Mouse (Mus musculus): ENCODE results near the gene Mlxipl. TPM values are rescaled to one million over a fixed set of nuclear protein-coding genes. Genes with fewer than 3 reads are reported as not detected.

Mlxipl gene
- polyA plus RNA-seq, 1 experiment = 0.12 TPM

GRCm38 (mm10) chr5:135078482-135078810 is 11.2 kb upstream of the Mlxipl start:
- H3K4me3 ChIP-seq (replicated peaks) = peak overlapping the region; percentile 92
- TF ChIP-seq FLI1 (IDR thresholded peaks at IDR 0.05; ENCODE audit: low read length) = no peak
- TF ChIP-seq GATA1 (IDR thresholded peaks at IDR 0.05; ENCODE audit: borderline replicate concordance, low read length) = no peak
- H3K4me1 ChIP-seq = peaks cover 16% of the 10 kb centered on the region
- peaks cover 70% of the 10 kb centered on the region for H3K27me3 ChIP-seq (replicated peaks)
- no peaks in the 10 kb centered on the region for H3K9me3 ChIP-seq
- H3K36me3 ChIP-seq (replicated peaks; ENCODE audit: low read length) = no peaks in the 10 kb centered on the region

- Histone ChIP-seq H3K9me3 (no peaks in the 10 kb centered on the region), H3K4me1 (peaks cover 16% of the 10 kb centered on the region), H3K27me3 (replicated peaks) (peaks cover 72% of the 10 kb centered on the region), H3K36me3 (replicated peaks; ENCODE audit: low read length) (no peaks in the 10 kb centered on the region), H3K4me3 (replicated peaks) (no peak overlapping the region)
- no peak for TF ChIP-seq FLI1 (IDR thresholded peaks at IDR 0.05; ENCODE audit: low read length)
- TF ChIP-seq GATA1 (IDR thresholded peaks at IDR 0.05; ENCODE audit: borderline replicate concordance, low read length) = no peak
Measured at GRCm38 (mm10) chr5:135079578-135079977, 10.1 kb upstream of the Mlxipl start.

- Histone ChIP-seq H3K36me3 (replicated peaks; ENCODE audit: low read length) (no peaks in the 10 kb centered on the region), H3K4me1 (peaks cover 16% of the 10 kb centered on the region), H3K4me3 (replicated peaks) (no peak overlapping the region), H3K9me3 (no peaks in the 10 kb centered on the region), H3K27me3 (replicated peaks) (peaks cover 72% of the 10 kb centered on the region)
- TF ChIP-seq GATA1 (IDR thresholded peaks at IDR 0.05; ENCODE audit: borderline replicate concordance, low read length) (no peak), FLI1 (IDR thresholded peaks at IDR 0.05; ENCODE audit: low read length) (no peak)
Measured at GRCm38 (mm10) chr5:135080539-135080938, 9.2 kb upstream of the Mlxipl start.

DNA sequence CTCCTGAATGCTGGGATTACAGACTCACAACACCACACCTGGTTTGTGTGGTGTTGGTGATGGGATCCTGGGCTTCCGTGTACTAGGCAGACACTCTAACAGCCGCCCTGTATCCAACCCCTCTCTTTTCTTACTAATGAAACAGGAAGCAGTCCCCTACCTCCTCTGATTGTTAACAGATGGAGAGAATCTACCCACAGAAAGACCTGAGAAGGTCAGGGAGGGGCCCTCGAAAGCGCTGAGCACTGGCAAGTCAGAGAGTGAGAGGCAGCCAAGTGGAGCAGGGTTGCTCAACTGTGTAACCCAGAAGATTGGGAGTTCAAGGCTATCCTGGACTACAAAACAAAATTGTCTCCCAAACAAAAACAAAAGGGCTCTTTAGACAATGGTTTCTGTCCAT is 2.8 kb upstream of the Mlxipl start:
- TF ChIP-seq GATA1 (IDR thresholded peaks at IDR 0.05; ENCODE audit: borderline replicate concordance, low read length) (no peak), FLI1 (IDR thresholded peaks at IDR 0.05; ENCODE audit: low read length) (no peak)
- Histone ChIP-seq H3K4me1 (peaks cover 2% of the 10 kb centered on the region; the same call in 1 of the 2 replicates), H3K27me3 (replicated peaks) (peaks cover 84% of the 10 kb centered on the region), H3K4me3 (replicated peaks) (no peak overlapping the region), H3K9me3 (peaks cover 3% of the 10 kb centered on the region; the same call in 1 of the 2 replicates), H3K36me3 (replicated peaks; ENCODE audit: low read length) (no peaks in the 10 kb centered on the region)

DNA sequence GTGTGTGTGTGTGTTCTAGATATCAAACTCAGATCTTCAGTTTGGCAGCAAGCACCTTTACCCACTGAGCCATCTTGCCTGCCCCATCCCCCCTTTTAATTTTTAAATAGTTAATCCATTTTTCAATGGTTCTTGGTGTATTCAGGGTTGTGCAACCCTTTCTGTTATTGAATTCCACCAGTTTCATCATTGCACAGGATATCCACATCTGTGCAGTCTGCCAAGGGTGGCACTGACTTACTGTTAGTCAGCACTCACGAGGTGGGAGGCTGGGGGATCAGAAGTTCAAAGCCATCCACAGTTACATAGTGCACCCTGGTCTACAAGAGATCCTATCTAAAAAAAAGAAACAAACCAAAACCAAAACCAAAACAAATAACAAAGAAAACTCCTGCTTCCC is 11.3 kb downstream of the Mlxipl start:
- H3K4me1 ChIP-seq = 0 out of 2 replicates have a peak, but pooled peaks cover 7% of the 10 kb centered on the region
- no peaks in the 10 kb centered on the region for H3K36me3 ChIP-seq (replicated peaks; ENCODE audit: low read length)
- no peak for TF ChIP-seq FLI1 (IDR thresholded peaks at IDR 0.05; ENCODE audit: low read length)
- no peak for TF ChIP-seq GATA1 (IDR thresholded peaks at IDR 0.05; ENCODE audit: borderline replicate concordance, low read length)
- H3K9me3 ChIP-seq = peaks cover 15% of the 10 kb centered on the region
- H3K27me3 ChIP-seq (replicated peaks) = peaks cover 60% of the 10 kb centered on the region
- H3K4me3 ChIP-seq (replicated peaks) = no peak overlapping the region

DNA sequence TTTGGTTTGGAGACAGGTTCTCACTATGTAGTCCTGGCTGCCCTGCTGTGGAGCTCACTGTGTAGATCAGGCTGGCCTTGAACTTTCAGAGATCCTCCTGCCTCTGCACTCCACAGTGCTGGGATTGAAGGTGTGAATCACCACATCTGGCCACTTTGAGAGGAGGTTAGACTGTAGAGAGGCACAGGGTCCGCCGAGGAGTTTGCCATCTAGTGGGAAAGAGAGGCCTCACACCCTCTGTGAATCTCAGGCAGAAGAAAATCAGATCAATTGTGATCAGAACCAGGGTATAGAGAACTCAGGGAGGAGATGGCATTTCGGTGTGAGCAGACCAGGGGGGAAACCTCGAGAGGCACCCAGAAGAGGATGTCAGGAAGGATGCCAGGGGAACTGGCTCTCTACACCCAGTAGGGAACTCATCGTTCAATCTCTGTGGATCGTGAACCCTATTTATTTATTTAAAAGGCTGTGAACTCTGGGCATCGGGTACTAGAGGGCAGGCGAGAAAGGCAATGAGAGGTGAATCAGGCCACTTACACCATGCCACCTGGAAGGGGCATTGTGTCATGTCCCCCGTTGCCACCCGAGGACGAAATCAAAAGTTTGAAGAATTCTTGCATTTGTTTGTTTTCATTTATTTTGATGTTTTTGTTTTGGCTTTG is 14.4 kb downstream of the Mlxipl start:
- TF ChIP-seq FLI1 (IDR thresholded peaks at IDR 0.05; ENCODE audit: low read length) (no peak), GATA1 (IDR thresholded peaks at IDR 0.05; ENCODE audit: borderline replicate concordance, low read length) (no peak)
- no peaks in the 10 kb centered on the region for H3K36me3 ChIP-seq (replicated peaks; ENCODE audit: low read length)
- peaks cover 72% of the 10 kb centered on the region for H3K27me3 ChIP-seq (replicated peaks)
- H3K4me3 ChIP-seq (replicated peaks) = no peak overlapping the region
- H3K4me1 ChIP-seq = peaks cover 19% of the 10 kb centered on the region
- peaks cover 6% of the 10 kb centered on the region for H3K9me3 ChIP-seq

DNA sequence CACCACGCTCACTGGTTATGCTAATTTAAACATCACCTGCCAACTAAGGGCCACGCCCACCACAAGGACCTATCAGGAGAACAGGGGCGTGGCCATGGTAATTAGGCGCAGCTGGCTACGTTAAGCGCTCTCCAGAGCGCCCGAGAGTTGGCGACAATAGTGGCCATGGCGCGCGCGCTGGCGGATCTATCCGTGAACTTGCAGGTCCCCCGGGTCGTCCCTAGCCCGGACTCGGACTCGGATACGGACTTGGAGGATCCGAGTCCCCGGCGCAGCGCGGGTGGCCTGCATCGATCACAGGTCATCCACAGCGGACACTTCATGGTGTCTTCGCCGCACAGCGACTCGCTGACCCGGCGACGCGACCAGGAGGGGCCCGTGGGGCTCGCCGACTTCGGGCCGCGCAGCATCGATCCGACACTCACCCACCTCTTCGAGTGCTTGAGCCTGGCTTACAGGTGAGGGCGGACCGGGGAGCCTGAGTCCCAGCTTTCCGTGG is 17.1 kb downstream of the Mlxipl start:
- Histone ChIP-seq H3K27me3 (replicated peaks) (peaks cover 86% of the 10 kb centered on the region), H3K9me3 (peaks cover 7% of the 10 kb centered on the region), H3K4me3 (replicated peaks) (peak overlapping the region; percentile 91), H3K36me3 (replicated peaks; ENCODE audit: low read length) (no peaks in the 10 kb centered on the region), H3K4me1 (peaks cover 19% of the 10 kb centered on the region)
- no peak for TF ChIP-seq FLI1 (IDR thresholded peaks at IDR 0.05; ENCODE audit: low read length)
- no peak for TF ChIP-seq GATA1 (IDR thresholded peaks at IDR 0.05; ENCODE audit: borderline replicate concordance, low read length)

DNA sequence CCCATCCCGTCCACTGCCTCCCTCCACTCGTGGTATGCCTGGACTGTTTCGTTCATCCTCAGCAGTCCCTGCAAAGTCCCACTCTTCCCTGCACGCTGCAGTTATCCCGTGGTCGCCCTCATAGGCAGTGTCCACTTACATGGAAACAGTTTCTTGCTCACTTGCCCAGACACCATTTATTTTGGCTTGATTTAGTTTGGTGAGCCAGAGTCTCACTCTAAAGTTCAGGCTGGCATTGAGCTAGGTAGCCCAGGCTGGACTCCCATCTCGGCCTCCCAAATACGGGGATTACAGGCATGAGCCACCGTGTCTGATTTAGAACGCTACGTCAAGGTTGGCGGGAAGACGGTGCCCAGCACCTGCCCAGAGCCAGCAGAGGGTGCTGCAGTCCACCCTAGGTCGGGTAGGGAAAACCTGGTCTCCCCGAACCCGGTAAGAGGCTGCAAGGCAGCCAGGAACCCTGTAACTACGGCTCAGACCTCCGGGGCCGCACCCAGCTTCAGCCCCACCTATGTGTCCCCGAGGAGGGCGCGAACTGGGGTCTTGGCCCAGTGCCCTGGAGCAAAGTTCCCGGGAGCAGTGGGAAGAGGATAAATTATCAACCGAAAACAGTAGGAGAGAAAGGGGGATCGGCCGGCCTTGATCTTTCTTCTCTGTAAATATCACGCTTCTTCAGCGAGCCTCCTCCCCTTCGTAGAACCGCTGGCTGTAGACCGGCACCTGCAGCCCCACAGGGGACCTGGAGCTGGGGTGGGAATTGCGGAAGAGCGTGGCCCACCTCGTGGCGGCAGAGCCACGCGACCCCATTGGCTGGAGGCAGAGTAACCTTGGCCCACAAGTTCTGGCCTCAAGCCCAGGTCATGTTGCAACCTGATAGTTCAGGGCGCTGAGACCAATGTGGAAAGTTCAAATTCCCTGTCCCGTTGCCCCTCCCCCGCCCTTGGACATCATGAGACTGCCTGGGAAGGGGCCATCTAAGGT is 18.1 kb downstream of the Mlxipl start:
- Histone ChIP-seq H3K4me3 (replicated peaks) (peak overlapping the region; percentile 91), H3K36me3 (replicated peaks; ENCODE audit: low read length) (no peaks in the 10 kb centered on the region), H3K9me3 (peaks cover 7% of the 10 kb centered on the region), H3K27me3 (replicated peaks) (peaks cover 85% of the 10 kb centered on the region), H3K4me1 (peaks cover 19% of the 10 kb centered on the region)
- TF ChIP-seq FLI1 (IDR thresholded peaks at IDR 0.05; ENCODE audit: low read length) = no peak

DNA sequence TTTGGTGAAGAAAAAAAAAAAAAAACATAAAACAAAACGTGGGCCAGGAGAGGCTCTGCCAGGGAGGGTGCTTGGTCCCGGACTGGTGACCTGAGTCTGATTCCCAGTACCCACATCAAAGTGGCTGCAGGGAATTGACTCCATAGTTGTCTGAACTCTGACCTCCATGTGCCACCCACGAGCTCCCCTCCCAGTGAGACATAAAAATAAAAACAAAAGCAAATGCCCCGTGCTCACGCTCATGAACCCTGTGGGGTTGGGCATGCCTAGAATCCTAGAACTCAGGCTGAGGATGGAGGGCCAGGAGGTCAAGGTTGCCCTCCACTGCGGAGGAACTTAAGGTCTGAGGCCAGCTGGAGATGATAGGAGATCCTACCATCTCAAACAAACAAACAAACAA is 19.3 kb downstream of the Mlxipl start:
- peaks cover 19% of the 10 kb centered on the region for H3K4me1 ChIP-seq
- peaks cover 3% of the 10 kb centered on the region; the same call in 1 of the 2 replicates for H3K9me3 ChIP-seq
- peaks cover 84% of the 10 kb centered on the region for H3K27me3 ChIP-seq (replicated peaks)
- TF ChIP-seq GATA1 (IDR thresholded peaks at IDR 0.05; ENCODE audit: borderline replicate concordance, low read length) (no peak), FLI1 (IDR thresholded peaks at IDR 0.05; ENCODE audit: low read length) (no peak)
- no peaks in the 10 kb centered on the region for H3K36me3 ChIP-seq (replicated peaks; ENCODE audit: low read length)
- no peak overlapping the region for H3K4me3 ChIP-seq (replicated peaks)

- H3K27me3 ChIP-seq (replicated peaks) = peaks cover 83% of the 10 kb centered on the region
- H3K4me3 ChIP-seq (replicated peaks) = no peak overlapping the region
- TF ChIP-seq GATA1 (IDR thresholded peaks at IDR 0.05; ENCODE audit: borderline replicate concordance, low read length) (no peak), FLI1 (IDR thresholded peaks at IDR 0.05; ENCODE audit: low read length) (no peak)
- H3K9me3 ChIP-seq = peaks cover 3% of the 10 kb centered on the region; the same call in 1 of the 2 replicates
- no peaks in the 10 kb centered on the region for H3K36me3 ChIP-seq (replicated peaks; ENCODE audit: low read length)
- peaks cover 19% of the 10 kb centered on the region for H3K4me1 ChIP-seq
Measured at GRCm38 (mm10) chr5:135109426-135109825, 19.7 kb downstream of the Mlxipl start.

Data from megakaryocyte, embryonic 14.5 days (primary cell).